Mouse (Mus musculus) C2C12 (cell line): ENCODE measurements around the gene 4930432K21Rik.

Experiments
- CEBPB ChIP-seq: IDR thresholded peaks from one replicate; pipeline ENCODE4 v1.6.1; 2011; ENCODE audit warnings: low read depth, mild to moderate bottlenecking, control low read depth, moderate library complexity
- CTCF ChIP-seq: IDR thresholded peaks from one replicate; pipeline ENCODE4 v1.5.1; 2011; ENCODE audit not compliant: control insufficient read depth, insufficient read depth, insufficient read length
- FOSL1 ChIP-seq: IDR thresholded peaks from one replicate; pipeline ENCODE4 v1.8.0; 2011; ENCODE audit warnings: mild to moderate bottlenecking, low read length; ENCODE audit not compliant: poor library complexity, insufficient read depth, severe bottlenecking
- MAX ChIP-seq: IDR thresholded peaks from one replicate; pipeline ENCODE4 v1.6.1; 2011; ENCODE audit warnings: mild to moderate bottlenecking, control low read depth
- MYOD1 ChIP-seq: IDR thresholded peaks from one replicate; pipeline ENCODE4 v1.6.1; 2011; ENCODE audit warnings: low read depth; ENCODE audit not compliant: control insufficient read depth, insufficient read length
- USF1 ChIP-seq: IDR thresholded peaks from one replicate; pipeline ENCODE4 v1.6.1; 2011; ENCODE audit warnings: low read depth, mild to moderate bottlenecking, control low read depth, moderate library complexity

DNA sequence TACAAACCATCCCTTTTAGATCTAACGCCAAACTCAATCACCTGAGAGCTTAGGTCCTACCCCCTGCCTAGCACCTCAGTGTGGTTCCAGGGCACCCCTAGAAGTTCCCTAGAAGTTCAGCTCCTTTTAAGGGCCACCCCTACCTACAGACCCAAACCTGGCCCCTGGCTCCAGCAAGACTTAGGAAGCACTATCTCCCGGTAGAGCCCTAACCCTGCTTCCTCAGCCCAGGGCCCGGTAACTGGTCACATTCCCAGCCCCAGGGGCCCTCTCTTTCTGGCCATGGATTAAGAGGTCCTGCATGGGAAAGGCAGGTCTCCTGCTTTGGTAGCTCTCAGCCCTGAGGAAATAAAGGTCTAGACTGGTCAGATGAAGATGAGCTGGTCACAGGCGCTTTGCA, 32.1 kb downstream of the 4930432K21Rik start:
- no peak for TF ChIP-seq CTCF
- no peak for TF ChIP-seq USF1
- no peak for TF ChIP-seq MAX
- no peak for TF ChIP-seq CEBPB
- no peak for TF ChIP-seq FOSL1
- no peak for TF ChIP-seq MYOD1
